Comparison of ENCODE assay signal across 18 mouse cellular contexts in the genomic region with DNA sequence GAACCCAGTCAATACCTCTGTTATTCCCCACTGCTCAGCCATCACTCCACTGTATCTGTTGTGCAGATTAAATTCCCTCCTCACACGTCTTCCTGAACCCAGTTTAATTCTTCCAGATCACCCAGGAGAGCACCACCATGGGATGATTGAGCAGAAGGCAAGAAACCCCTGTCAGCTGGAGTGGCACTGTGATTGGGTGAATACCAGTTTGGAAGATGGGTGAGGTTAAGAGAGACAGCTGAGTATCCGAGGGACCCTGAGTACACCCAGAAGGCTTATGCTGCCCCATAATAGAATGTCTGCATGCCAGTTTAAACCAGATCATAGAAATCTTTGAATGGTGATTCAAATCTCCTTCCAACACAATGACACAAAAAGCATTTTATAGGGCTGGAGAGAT. TPM values are rescaled to one million over a fixed set of nuclear protein-coding genes. Genes with fewer than 3 reads are reported as not detected.
A peak's percentile ranks its signal among the peaks of the same experiment; 100 is the strongest.
DNase-seq lines count a peak whose midpoint lies in the region; ATAC-seq and TF ChIP-seq lines count a peak whose summit lies in the region.
"Had no signal": no experiment of that assay in that cellular context is flagged by ENCODE, and none has a peak within 500 bp of the region (broad histone marks: within the 10 kb centered on the region; RNA-seq: fewer than 3 reads in every experiment).

No protein-coding gene starts in this region.

- no peaks in the 10 kb centered on the region; the same call in 1 of the 2 replicates for H3K9me3 ChIP-seq in lung, embryonic 15.5 days
- H3K9me3 ChIP-seq: forebrain, embryonic 10.5 days; forebrain, embryonic 13.5 days; heart, embryonic 10.5 days; heart, embryonic 13.5 days; hindbrain, embryonic 12.5 days; hindbrain, embryonic 15.5 days had no signal

- intact Hi-C loops in heart, postnatal 10 days (cut with DNase I), result no loop called here

- peaks cover 9% of the 10 kb centered on the region for H3K36me3 ChIP-seq in lung, embryonic 15.5 days
- H3K36me3 ChIP-seq: hindbrain, embryonic 15.5 days had no signal

- peak overlapping the region; percentile 94 for H3K27ac ChIP-seq in cerebellum, adult 2 months (ENCODE audit: insufficient read depth, low read length)
- H3K27ac ChIP-seq in lung, embryonic 15.5 days, result peak overlapping the region; percentile 29; the same call in 1 of the 2 replicates
- H3K27ac ChIP-seq: forebrain, embryonic 10.5 days; forebrain, embryonic 13.5 days; heart, adult 2 months; heart, embryonic 10.5 days; heart, embryonic 13.5 days; hindbrain, embryonic 12.5 days; hindbrain, embryonic 15.5 days had no signal

- WGBS in cerebellum, adult 2 months, result 38% methylated on average over 2 of the region's 2 CpGs
- whole genome bisulfite sequencing in lung, embryonic 15.5 days, result 73% methylated on average over 2 of the region's 2 CpGs

- no peak overlapping the region for H3K4me2 ChIP-seq in lung, embryonic 15.5 days
- H3K4me2 ChIP-seq: forebrain, embryonic 13.5 days; heart, embryonic 13.5 days; hindbrain, embryonic 12.5 days; hindbrain, embryonic 15.5 days had no signal

- H3K27me3 ChIP-seq in cerebellum, adult 2 months (ENCODE audit: control insufficient read depth, insufficient read depth, low read length), result no peaks in the 10 kb centered on the region
- no peaks in the 10 kb centered on the region; the same call in 1 of the 2 replicates for H3K27me3 ChIP-seq in lung, embryonic 15.5 days
- H3K27me3 ChIP-seq: forebrain, embryonic 13.5 days; heart, embryonic 13.5 days; hindbrain, embryonic 12.5 days; hindbrain, embryonic 15.5 days had no signal

- TF ChIP-seq POLR2A in cerebellum, adult 2 months (IDR thresholded peaks at IDR 0.05; ENCODE audit: borderline replicate concordance, insufficient read depth, low read length), result no peak

- no peak overlapping the region for H3K9ac ChIP-seq in lung, embryonic 15.5 days
- H3K9ac ChIP-seq: forebrain, embryonic 13.5 days; heart, embryonic 13.5 days; hindbrain, embryonic 12.5 days; hindbrain, embryonic 15.5 days had no signal

- no peak for ATAC-seq in lung, embryonic 15.5 days (ENCODE audit: borderline replicate concordance, extremely low read depth, low FRiP score, low TSS enrichment)
- ATAC-seq: activated CD4-positive, CD25-positive, alpha-beta regulatory T cell, adult 4 months; forebrain, embryonic 13.5 days; forebrain, embryonic 16.5 days had no signal

- peak in 1 of 2 experiments; percentile 37 for DNase-seq in cerebellum, adult 2 months
- DNase-seq in cerebellum, postnatal 4 days (ENCODE audit: low spot score in 2 of 2), result no peak
- peak; percentile 82 for DNase-seq in heart, adult 11 months
- no peak for DNase-seq in heart, postnatal 10 days
- DNase-seq in lung, postnatal 10 days, result no peak
- DNase-seq: adrenal gland, adult 8-10 months; adrenal gland, postnatal 25 days; gastrocnemius, postnatal 25 days; heart, adult 2 months had no signal

- H3K4me3 ChIP-seq in cerebellum, adult 2 months (replicated peaks; ENCODE audit: insufficient read depth, low read depth, low read length), result no peak overlapping the region
- H3K4me3 ChIP-seq in lung, embryonic 15.5 days, result no peak overlapping the region
- H3K4me3 ChIP-seq: forebrain, embryonic 10.5 days; forebrain, embryonic 13.5 days; heart, adult 2 months; heart, embryonic 10.5 days; heart, embryonic 13.5 days; hindbrain, embryonic 12.5 days; hindbrain, embryonic 15.5 days had no signal

- H3K4me1 ChIP-seq in cerebellum, adult 2 months (ENCODE audit: control insufficient read depth, insufficient read depth, low read length), result peaks cover 22% of the 10 kb centered on the region
- H3K4me1 ChIP-seq in lung, embryonic 15.5 days, result 0 out of 2 replicates have a peak, but pooled peaks cover 5% of the 10 kb centered on the region
- H3K4me1 ChIP-seq: forebrain, embryonic 13.5 days; hindbrain, embryonic 12.5 days; hindbrain, embryonic 15.5 days had no signal

- TF ChIP-seq CTCF in cerebellum, adult 2 months (IDR thresholded peaks at IDR 0.05; ENCODE audit: borderline replicate concordance, insufficient read depth, low read depth, low read length), result no peak

RNA-seq across cellular contexts. Expression of gene Btbd9, which starts 52.5 kb away (rescaled TPM):
- polyA plus RNA-seq in cerebellum, adult 2 months (2012; rRNA removed), result 32.1 and 32.7 TPM in 2 replicates
- 10 to 100 TPM; 30.9 to 34.0 TPM for total RNA-seq in heart, postnatal 10 days (2021)
- 54.1 and 57.3 TPM in 2 replicates for polyA plus RNA-seq in lung, embryonic 15.5 days (2015; fragmentation: Nextera tagmentation; extraction: Ambion mirVana)
